Mouse (Mus musculus): ENCODE results near the gene Grin2b. TPM values are rescaled to one million over a fixed set of nuclear protein-coding genes. Genes with fewer than 3 reads are reported as not detected.
"Not testable (repeated sequence)": the region's sequence is repeated elsewhere in the genome, so short reads cannot be mapped to it uniquely, and the experiment has no call there.

The Grin2b gene
- total RNA-seq, 2 experiments from 2014 or later = 0.65 to 1.1 TPM

- DNase-seq (ENCODE audit: low spot score in 2 of 2) = peak; percentile 66 to 76
Measured at GRCm38 (mm10) chr6:135907540-135908320, 265.6 kb downstream of the Grin2b start.

GRCm38 (mm10) chr6:135907137-135907536, 266.2 kb downstream of the Grin2b start:
- DNase-seq (ENCODE audit: low spot score in 2 of 2) = no peak

GRCm38 (mm10) chr6:135904391-135904790, 268.9 kb downstream of the Grin2b start:
- no peak for DNase-seq (ENCODE audit: low spot score in 2 of 2)

- DNase-seq (ENCODE audit: low spot score in 2 of 2) = no peak
Measured at GRCm38 (mm10) chr6:135900410-135900809, 272.9 kb downstream of the Grin2b start.

GRCm38 (mm10) chr6:135899225-135899624, 274.1 kb downstream of the Grin2b start:
- DNase-seq (ENCODE audit: low spot score in 2 of 2) = no peak

- DNase-seq (ENCODE audit: low spot score in 2 of 2) = no peak
Measured at GRCm38 (mm10) chr6:135894793-135895228, 278.5 kb downstream of the Grin2b start.

- DNase-seq (ENCODE audit: low spot score in 2 of 2) = no peak
Measured at GRCm38 (mm10) chr6:135882611-135883010, 290.7 kb downstream of the Grin2b start.

GRCm38 (mm10) chr6:135876163-135876726, 297.1 kb downstream of the Grin2b start:
- no peak for DNase-seq (ENCODE audit: low spot score in 2 of 2)

- no peak for DNase-seq (ENCODE audit: low spot score in 2 of 2)
Measured at GRCm38 (mm10) chr6:135874626-135875025, 298.7 kb downstream of the Grin2b start.

- no peak for DNase-seq (ENCODE audit: low spot score in 2 of 2)
Measured at GRCm38 (mm10) chr6:135865832-135866231, 307.5 kb downstream of the Grin2b start.

GRCm38 (mm10) chr6:135863965-135864364, 309.3 kb downstream of the Grin2b start:
- DNase-seq (ENCODE audit: low spot score in 2 of 2) = no peak

GRCm38 (mm10) chr6:135859502-135859901, 313.8 kb downstream of the Grin2b start:
- DNase-seq (ENCODE audit: low spot score in 2 of 2) = no peak

GRCm38 (mm10) chr6:135854173-135854591, 319.1 kb downstream of the Grin2b start:
- DNase-seq (ENCODE audit: low spot score in 2 of 2) = no peak

- DNase-seq (ENCODE audit: low spot score in 2 of 2) = no peak
Measured at GRCm38 (mm10) chr6:135843755-135844154, 329.6 kb downstream of the Grin2b start.

GRCm38 (mm10) chr6:135836353-135836752, 337.0 kb downstream of the Grin2b start:
- no peak for DNase-seq (ENCODE audit: low spot score in 2 of 2)

- DNase-seq (ENCODE audit: low spot score in 2 of 2) = no peak
Measured at GRCm38 (mm10) chr6:135833542-135833941, 339.8 kb downstream of the Grin2b start.

GRCm38 (mm10) chr6:135832041-135832440, 341.3 kb downstream of the Grin2b start:
- no peak for DNase-seq (ENCODE audit: low spot score in 2 of 2)

- DNase-seq (ENCODE audit: low spot score in 2 of 2) = no peak
Measured at GRCm38 (mm10) chr6:135831032-135831431, 342.3 kb downstream of the Grin2b start.

GRCm38 (mm10) chr6:135829458-135829857, 343.9 kb downstream of the Grin2b start:
- DNase-seq (ENCODE audit: low spot score in 2 of 2) = no peak

GRCm38 (mm10) chr6:135828976-135829375, 344.3 kb downstream of the Grin2b start:
- DNase-seq (ENCODE audit: low spot score in 2 of 2) = no peak

GRCm38 (mm10) chr6:135827942-135828341, 345.4 kb downstream of the Grin2b start:
- peak in 1 of 2 experiments; percentile 20 for DNase-seq (ENCODE audit: low spot score in 2 of 2)

GRCm38 (mm10) chr6:135827317-135827716, 346.0 kb downstream of the Grin2b start:
- DNase-seq (ENCODE audit: low spot score in 2 of 2) = no peak

- DNase-seq (ENCODE audit: low spot score in 2 of 2) = not testable (repeated sequence)
Measured at GRCm38 (mm10) chr6:135826776-135827175, 346.5 kb downstream of the Grin2b start.

All from gastrocnemius, postnatal 4 days (tissue).